26 mouse cellular contexts compared by ENCODE assay signal in genomic region chr5:123162942-123163341, GRCm38 (mm10). TPM values are rescaled to one million over a fixed set of nuclear protein-coding genes. Genes with fewer than 3 reads are reported as not detected.
DNase-seq lines count a peak whose midpoint lies in the region; ATAC-seq and TF ChIP-seq lines count a peak whose summit lies in the region.
"Had no signal": no experiment of that assay in that cellular context is flagged by ENCODE, and none has a peak within 500 bp of the region (broad histone marks: within the 10 kb centered on the region; RNA-seq: fewer than 3 reads in every experiment).

No protein-coding gene starts in this region.

- H3K9me3 ChIP-seq in kidney, embryonic 16.5 days (ENCODE audit: low read length) = no peaks in the 10 kb centered on the region
- H3K9me3 ChIP-seq in midbrain, embryonic 10.5 days (replicated peaks) = no peaks in the 10 kb centered on the region
- no peaks in the 10 kb centered on the region for H3K9me3 ChIP-seq in midbrain, embryonic 16.5 days (replicated peaks; ENCODE audit: control insufficient read depth, low read length, poor library complexity, severe bottlenecking)
- no peaks in the 10 kb centered on the region for H3K9me3 ChIP-seq in stomach, postnatal 0 days (ENCODE audit: control insufficient read depth, low read length)
- H3K9me3 ChIP-seq in hindbrain, embryonic 16.5 days (ENCODE audit: control insufficient read depth, low read length) = no peaks in the 10 kb centered on the region
- H3K9me3 ChIP-seq: midbrain, embryonic 13.5 days; stomach, embryonic 15.5 days had no signal

- H3K27ac ChIP-seq in kidney, embryonic 16.5 days (ENCODE audit: low read length) = no peak overlapping the region
- H3K27ac ChIP-seq in kidney, adult 2 months (ENCODE audit: insufficient read depth, low read depth, low read length) = no peak overlapping the region
- no peak overlapping the region for H3K27ac ChIP-seq in midbrain, embryonic 10.5 days (replicated peaks)
- H3K27ac ChIP-seq in midbrain, embryonic 16.5 days (ENCODE audit: low read length) = no peak overlapping the region
- no peak overlapping the region for H3K27ac ChIP-seq in stomach, postnatal 0 days (replicated peaks)
- H3K27ac ChIP-seq in hindbrain, embryonic 16.5 days (ENCODE audit: low read depth, low read length) = no peak overlapping the region
- H3K27ac ChIP-seq: heart, adult 2 months; hindbrain, embryonic 14.5 days; midbrain, embryonic 13.5 days; stomach, embryonic 15.5 days had no signal

- TF ChIP-seq CTCF in kidney, adult 2 months (conservative IDR thresholded peaks at IDR 0.05; ENCODE audit: insufficient read depth, insufficient read length, low read depth, low read length) = no peak
- TF ChIP-seq CTCF in stomach, postnatal 0 days (IDR thresholded peaks at IDR 0.05; ENCODE audit: low read depth) = no peak

- H3K36me3 ChIP-seq in kidney, embryonic 16.5 days (ENCODE audit: insufficient read depth, low read length) = peaks cover 80% of the 10 kb centered on the region
- H3K36me3 ChIP-seq in kidney, adult 2 months (ENCODE audit: control insufficient read depth, insufficient read depth, low read length) = peaks cover 15% of the 10 kb centered on the region
- peaks cover 88% of the 10 kb centered on the region for H3K36me3 ChIP-seq in midbrain, embryonic 10.5 days
- peaks cover 62% of the 10 kb centered on the region for H3K36me3 ChIP-seq in midbrain, embryonic 16.5 days (ENCODE audit: control insufficient read depth, insufficient read depth, low read length)
- peaks cover 63% of the 10 kb centered on the region for H3K36me3 ChIP-seq in stomach, postnatal 0 days (ENCODE audit: control insufficient read depth, insufficient read depth, low read length)
- H3K36me3 ChIP-seq in hindbrain, embryonic 16.5 days (ENCODE audit: control insufficient read depth, insufficient read depth, low read length) = peaks cover 55% of the 10 kb centered on the region

- H3K4me2 ChIP-seq in kidney, embryonic 16.5 days (replicated peaks; ENCODE audit: low read depth, low read length) = no peak overlapping the region
- no peak overlapping the region for H3K4me2 ChIP-seq in midbrain, embryonic 16.5 days (ENCODE audit: low read length)
- H3K4me2 ChIP-seq in stomach, postnatal 0 days (replicated peaks; ENCODE audit: low read depth) = no peak overlapping the region
- H3K4me2 ChIP-seq in hindbrain, embryonic 16.5 days (ENCODE audit: low read length) = no peak overlapping the region
- H3K4me2 ChIP-seq: hindbrain, embryonic 14.5 days; midbrain, embryonic 13.5 days; stomach, embryonic 15.5 days had no signal

- 68% methylated on average over 9 of the region's 9 CpGs for whole genome bisulfite sequencing in kidney, embryonic 16.5 days
- 76% methylated on average over 9 of the region's 9 CpGs for WGBS in kidney, adult 2 months
- 85% methylated on average over 9 of the region's 9 CpGs for WGBS in midbrain, embryonic 10.5 days
- WGBS in midbrain, embryonic 16.5 days = 87% methylated on average over 9 of the region's 9 CpGs
- WGBS in stomach, postnatal 0 days = 77% methylated on average over 9 of the region's 9 CpGs
- 80% methylated on average over 9 of the region's 9 CpGs for WGBS in hindbrain, embryonic 16.5 days

- TF ChIP-seq EP300 in stomach, postnatal 0 days (optimal IDR thresholded peaks at IDR 0.05) = no peak

- no peak overlapping the region for H3K9ac ChIP-seq in kidney, embryonic 16.5 days (replicated peaks; ENCODE audit: low read length)
- no peak overlapping the region for H3K9ac ChIP-seq in midbrain, embryonic 16.5 days (ENCODE audit: low read depth, low read length)
- H3K9ac ChIP-seq in stomach, postnatal 0 days (ENCODE audit: low read length) = no peak overlapping the region
- H3K9ac ChIP-seq in hindbrain, embryonic 16.5 days (ENCODE audit: low read depth, low read length) = no peak overlapping the region
- H3K9ac ChIP-seq: forebrain, postnatal 0 days; hindbrain, embryonic 14.5 days; midbrain, embryonic 13.5 days; stomach, embryonic 15.5 days had no signal

- 0 out of 2 replicates have a peak, but pooled peaks cover 5% of the 10 kb centered on the region for H3K4me1 ChIP-seq in kidney, embryonic 16.5 days (ENCODE audit: insufficient read depth, low read length)
- no peaks in the 10 kb centered on the region for H3K4me1 ChIP-seq in kidney, adult 2 months (ENCODE audit: control insufficient read depth, insufficient read depth, low read length)
- no peaks in the 10 kb centered on the region for H3K4me1 ChIP-seq in midbrain, embryonic 10.5 days
- H3K4me1 ChIP-seq in midbrain, embryonic 16.5 days (ENCODE audit: control insufficient read depth, insufficient read depth, low read length) = no peaks in the 10 kb centered on the region
- H3K4me1 ChIP-seq in stomach, postnatal 0 days (replicated peaks; ENCODE audit: control insufficient read depth, insufficient read depth) = no peaks in the 10 kb centered on the region
- no peaks in the 10 kb centered on the region for H3K4me1 ChIP-seq in hindbrain, embryonic 16.5 days (ENCODE audit: control insufficient read depth, insufficient read depth, low read depth, low read length)
- H3K4me1 ChIP-seq: midbrain, embryonic 13.5 days; stomach, embryonic 15.5 days had no signal

- H3K27me3 ChIP-seq in kidney, embryonic 16.5 days (ENCODE audit: insufficient read depth, low read length) = no peaks in the 10 kb centered on the region
- no peaks in the 10 kb centered on the region for H3K27me3 ChIP-seq in kidney, adult 2 months (replicated peaks; ENCODE audit: control insufficient read depth, insufficient read depth, low read length)
- no peaks in the 10 kb centered on the region for H3K27me3 ChIP-seq in midbrain, embryonic 10.5 days (ENCODE audit: low read depth, poor library complexity, severe bottlenecking)
- no peaks in the 10 kb centered on the region for H3K27me3 ChIP-seq in midbrain, embryonic 16.5 days (ENCODE audit: control insufficient read depth, insufficient read depth, low read depth, low read length)
- H3K27me3 ChIP-seq in stomach, postnatal 0 days (ENCODE audit: control insufficient read depth, insufficient read depth, low read length) = no peaks in the 10 kb centered on the region
- H3K27me3 ChIP-seq in hindbrain, embryonic 16.5 days (replicated peaks; ENCODE audit: control insufficient read depth, insufficient read depth, low read length) = no peaks in the 10 kb centered on the region
- H3K27me3 ChIP-seq: midbrain, embryonic 13.5 days; stomach, embryonic 15.5 days had no signal

- ATAC-seq in kidney, embryonic 16.5 days (ENCODE audit: low FRiP score, low TSS enrichment) = peak; percentile 37; the same call in 1 of the 2 replicates
- no peak for ATAC-seq in midbrain, embryonic 16.5 days
- ATAC-seq in erythroid progenitor cell, adult 5-6 weeks (replicated peaks; ENCODE audit: low FRiP score, poor library complexity, severe bottlenecking) = peak; percentile 44; the same call in 1 of the 2 replicates
- 0 out of 2 replicates have a peak, but pooled peaks have one; percentile 27 for ATAC-seq in stomach, postnatal 0 days (ENCODE audit: low FRiP score, low TSS enrichment)
- no peak for ATAC-seq in hindbrain, embryonic 16.5 days
- ATAC-seq: forebrain, postnatal 0 days; midbrain, embryonic 13.5 days had no signal

- DNase-seq in kidney, adult 2 months = no peak
- peak; percentile 25 for DNase-seq in midbrain, embryonic 10.5 days (ENCODE audit: low spot score)
- DNase-seq in stomach, postnatal 0 days (ENCODE audit: low spot score) = no peak
- DNase-seq in thymus, postnatal 14 days = no peak
- DNase-seq: adrenal gland, adult 2 months; cerebellum, adult 18-20 months; cerebellum, postnatal 36 days; forebrain, postnatal 0 days; gastrocnemius, postnatal 10 days; heart, adult 2 months; kidney, adult 9 months; left cerebral cortex, postnatal 4 days; lung, adult 2 months; lung, postnatal 4 days had no signal

- no peak overlapping the region for H3K4me3 ChIP-seq in kidney, embryonic 16.5 days (ENCODE audit: low read length)
- no peak overlapping the region for H3K4me3 ChIP-seq in kidney, adult 2 months (ENCODE audit: insufficient read depth, low read depth, low read length)
- H3K4me3 ChIP-seq in midbrain, embryonic 10.5 days = no peak overlapping the region
- no peak overlapping the region for H3K4me3 ChIP-seq in midbrain, embryonic 16.5 days (ENCODE audit: low read depth, low read length)
- H3K4me3 ChIP-seq in stomach, postnatal 0 days (ENCODE audit: low read depth, low read length) = no peak overlapping the region
- no peak overlapping the region for H3K4me3 ChIP-seq in hindbrain, embryonic 16.5 days (ENCODE audit: low read length)
- H3K4me3 ChIP-seq: heart, adult 2 months; midbrain, embryonic 13.5 days; stomach, embryonic 15.5 days had no signal

- no peak for TF ChIP-seq POLR2A in kidney, adult 2 months (IDR thresholded peaks at IDR 0.05; ENCODE audit: low read depth, low read length)

RNA-seq across cellular contexts. Expression of gene Psmd9, which starts 6.3 kb away (rescaled TPM):
- 86.9 and 87.9 TPM in 2 replicates for polyA plus RNA-seq in kidney, embryonic 16.5 days (2015; fragmentation: Nextera tagmentation; extraction: Ambion mirVana)
- polyA plus RNA-seq in kidney, adult 2 months (2012; rRNA removed) = 34.2 and 35.1 TPM in 2 replicates
- polyA plus RNA-seq in midbrain, embryonic 10.5 days (2016; fragmentation: Nextera tagmentation; extraction: Ambion mirVana) = 75.7 and 78.5 TPM in 2 replicates
- polyA plus RNA-seq in midbrain, embryonic 16.5 days (2015; fragmentation: Nextera tagmentation; extraction: Ambion mirVana) = 73.6 and 77.6 TPM in 2 replicates
- total RNA-seq in erythroid progenitor cell, adult 5-6 weeks (2015; ENCODE audit: low replicate concordance) = 27.2 and 48.7 TPM in 2 replicates
- 52.2 and 63.8 TPM in 2 replicates for total RNA-seq in erythroid progenitor cell, adult 5-6 weeks (2017; ENCODE audit: low replicate concordance)
- 48.6 and 51.4 TPM in 2 replicates for polyA plus RNA-seq in stomach, postnatal 0 days (2015; fragmentation: Nextera tagmentation; extraction: Ambion mirVana)
- polyA plus RNA-seq in hindbrain, embryonic 16.5 days (2015; fragmentation: Nextera tagmentation; extraction: Ambion mirVana) = 77.2 and 89.4 TPM in 2 replicates

RNA-seq across cellular contexts. Expression of gene Hpd, which starts 19.6 kb away (rescaled TPM):
- polyA plus RNA-seq in kidney, embryonic 16.5 days (2015; fragmentation: Nextera tagmentation; extraction: Ambion mirVana) = 0.23 and 0.29 TPM in 2 replicates
- 418 and 439 TPM in 2 replicates for polyA plus RNA-seq in kidney, adult 2 months (2012; rRNA removed)
- not detected in 2 replicates for polyA plus RNA-seq in midbrain, embryonic 10.5 days (2016; fragmentation: Nextera tagmentation; extraction: Ambion mirVana)
- not detected in 2 replicates for polyA plus RNA-seq in midbrain, embryonic 16.5 days (2015; fragmentation: Nextera tagmentation; extraction: Ambion mirVana)
- total RNA-seq in erythroid progenitor cell, adult 5-6 weeks (2015; ENCODE audit: low replicate concordance) = not detected in 2 replicates
- total RNA-seq in erythroid progenitor cell, adult 5-6 weeks (2017; ENCODE audit: low replicate concordance) = not detected in 2 replicates
- 0.69 and 0.99 TPM in 2 replicates for polyA plus RNA-seq in stomach, postnatal 0 days (2015; fragmentation: Nextera tagmentation; extraction: Ambion mirVana)
- not detected in 2 replicates for polyA plus RNA-seq in hindbrain, embryonic 16.5 days (2015; fragmentation: Nextera tagmentation; extraction: Ambion mirVana)
- total RNA-seq: ES-E14; forebrain, postnatal 0 days; heart, adult 2 months; layer of hippocampus, adult 18-20 months; left cerebral cortex, postnatal 4 days had no signal
- polyA plus RNA-seq: brain, embryonic 14.5 days; C2C12; embryonic facial prominence, embryonic 11.5 days; forebrain, postnatal 0 days; hindbrain, embryonic 14.5 days; midbrain, embryonic 13.5 days had no signal

RNA-seq across cellular contexts. Expression of gene Setd1b, which starts 20.9 kb away (rescaled TPM):
- polyA plus RNA-seq in kidney, embryonic 16.5 days (2015; fragmentation: Nextera tagmentation; extraction: Ambion mirVana) = 8.4 and 11.0 TPM in 2 replicates
- polyA plus RNA-seq in kidney, adult 2 months (2012; rRNA removed) = 6.7 and 8.8 TPM in 2 replicates
- polyA plus RNA-seq in midbrain, embryonic 10.5 days (2016; fragmentation: Nextera tagmentation; extraction: Ambion mirVana) = 7.4 and 7.9 TPM in 2 replicates
- 10.0 and 11.8 TPM in 2 replicates for polyA plus RNA-seq in midbrain, embryonic 16.5 days (2015; fragmentation: Nextera tagmentation; extraction: Ambion mirVana)
- total RNA-seq in erythroid progenitor cell, adult 5-6 weeks (2015; ENCODE audit: low replicate concordance) = 29.8 and 41.8 TPM in 2 replicates
- total RNA-seq in erythroid progenitor cell, adult 5-6 weeks (2017; ENCODE audit: low replicate concordance) = 20.2 and 23.0 TPM in 2 replicates
- polyA plus RNA-seq in stomach, postnatal 0 days (2015; fragmentation: Nextera tagmentation; extraction: Ambion mirVana) = 4.5 and 4.7 TPM in 2 replicates
- polyA plus RNA-seq in hindbrain, embryonic 16.5 days (2015; fragmentation: Nextera tagmentation; extraction: Ambion mirVana) = 9.5 and 9.8 TPM in 2 replicates

RNA-seq across cellular contexts. Expression of gene Rhof, which starts 30.4 kb away (rescaled TPM):
- 3.2 and 3.8 TPM in 2 replicates for polyA plus RNA-seq in kidney, embryonic 16.5 days (2015; fragmentation: Nextera tagmentation; extraction: Ambion mirVana)
- polyA plus RNA-seq in kidney, adult 2 months (2012; rRNA removed) = 12.1 and 13.4 TPM in 2 replicates
- 1.4 and 1.9 TPM in 2 replicates for polyA plus RNA-seq in midbrain, embryonic 10.5 days (2016; fragmentation: Nextera tagmentation; extraction: Ambion mirVana)
- polyA plus RNA-seq in midbrain, embryonic 16.5 days (2015; fragmentation: Nextera tagmentation; extraction: Ambion mirVana) = 13.9 and 21.4 TPM in 2 replicates
- 1.7 and 3.2 TPM in 2 replicates for total RNA-seq in erythroid progenitor cell, adult 5-6 weeks (2015; ENCODE audit: low replicate concordance)
- total RNA-seq in erythroid progenitor cell, adult 5-6 weeks (2017; ENCODE audit: low replicate concordance) = 1.4 and 7.7 TPM in 2 replicates
- polyA plus RNA-seq in stomach, postnatal 0 days (2015; fragmentation: Nextera tagmentation; extraction: Ambion mirVana) = 18.6 and 22.3 TPM in 2 replicates
- polyA plus RNA-seq in hindbrain, embryonic 16.5 days (2015; fragmentation: Nextera tagmentation; extraction: Ambion mirVana) = 26.6 and 29.7 TPM in 2 replicates

Comparison
In these comparisons a context has a peak if more than half of its experiments do, and no peak if none do; other contexts are left out.
1. RNA of gene Hpd, which starts 19.6 kb away (polyA plus RNA-seq): 418 to 439 TPM in kidney, adult 2 months; 0.69 to 0.99 TPM in stomach, postnatal 0 days, 0.23 to 0.29 TPM in kidney, embryonic 16.5 days, not detected in midbrain, embryonic 10.5 days, not detected in midbrain, embryonic 16.5 days and not detected in hindbrain, embryonic 16.5 days; every median in the first group is over 100 times any median in the second.
2. ATAC-seq: peak in kidney, embryonic 16.5 days (single experiment), erythroid progenitor cell, adult 5-6 weeks (single experiment) and stomach, postnatal 0 days (single experiment); none in midbrain, embryonic 16.5 days (single experiment) and hindbrain, embryonic 16.5 days (single experiment).